Mouse (Mus musculus) G1E (cell line): ENCODE results near the gene Stard13. TPM values are rescaled to one million over a fixed set of nuclear protein-coding genes. Genes with fewer than 3 reads are reported as not detected.

Experiments
- ATAC-seq: 2 replicates; pipeline ENCODE4 v1.8.0; 2016; ENCODE audit warnings: mild to moderate bottlenecking; ENCODE audit not compliant: insufficient number of reproducible peaks, poor library complexity, low FRiP score, severe bottlenecking; ENCODE audit errors: extremely low read depth
- DNase-seq: peaks from one replicate; pipeline ENCODE4 v3.0.0; 2012; ENCODE audit warnings: low spot score
- H3K27me3 ChIP-seq: 2 replicates; pipeline ENCODE4 v1.6.1; 2012; ENCODE audit warnings: mild to moderate bottlenecking, low read length, inconsistent platforms; ENCODE audit not compliant: insufficient read depth
- H3K36me3 ChIP-seq: replicated peaks from 2 replicates; pipeline ENCODE3; 2012; ENCODE audit warnings: mild to moderate bottlenecking, inconsistent platforms
- H3K4me1 ChIP-seq: 2 replicates; pipeline ENCODE4 v1.6.1; 2012; ENCODE audit warnings: low read depth, low read length, inconsistent platforms, mixed read lengths; ENCODE audit not compliant: insufficient read depth
- H3K4me3 ChIP-seq: 2 replicates; pipeline ENCODE4 v1.5.1; 2012; ENCODE audit warnings: low read depth, mild to moderate bottlenecking, inconsistent platforms, low read length, moderate library complexity, mixed read lengths
- H3K9me3 ChIP-seq: replicated peaks from 2 replicates; pipeline ENCODE4 v1.6.1; 2012; ENCODE audit warnings: inconsistent platforms
- CTCF ChIP-seq: IDR thresholded peaks from 2 replicates; pipeline ENCODE4 v1.5.1; 2012; ENCODE audit warnings: low read depth, low read length, inconsistent platforms, mixed read lengths
- GATA1 ChIP-seq: IDR thresholded peaks from 2 replicates; pipeline ENCODE4 v1.6.1; 2012; ENCODE audit warnings: borderline replicate concordance, low read length, inconsistent platforms, mixed read lengths
- GATA2 ChIP-seq: IDR thresholded peaks from 2 replicates; pipeline ENCODE4 v1.6.1; 2012; ENCODE audit warnings: low read depth, low read length, inconsistent platforms, borderline replicate concordance
- POLR2AphosphoS5 ChIP-seq: IDR thresholded peaks from 2 replicates; pipeline ENCODE4 v1.6.1; 2012; ENCODE audit warnings: low read depth, low read length, inconsistent platforms; ENCODE audit not compliant: insufficient replicate concordance
- TAL1 ChIP-seq: conservative IDR thresholded peaks from 2 replicates; pipeline ENCODE4 v1.6.1; 2012; ENCODE audit warnings: low read depth, low read length, inconsistent platforms, mixed read lengths
- polyA plus RNA-seq: library from polyadenylated mRNA; stranded (reverse); fragments of >175 nt; gene quantifications from 2 replicates; pipeline ENCODE4 v1.2.3, GENCODE M21; 2012
- total RNA-seq, 2 experiments: library from RNA; stranded (forward) in 1 of 2; stranded (reverse) in 1 of 2; fragments of 200-1000 nt in 1 of 2; fragments of >200 nt in 1 of 2; fragmentation: Nextera tagmentation in 1 of 2; gene quantifications; 2 replicates each; pipeline ENCODE4 v1.2.3; 2014 to 2017

The Stard13 gene
- total and polyA plus RNA-seq, 3 experiments: 0.05 TPM; not detected in 2

DNA sequence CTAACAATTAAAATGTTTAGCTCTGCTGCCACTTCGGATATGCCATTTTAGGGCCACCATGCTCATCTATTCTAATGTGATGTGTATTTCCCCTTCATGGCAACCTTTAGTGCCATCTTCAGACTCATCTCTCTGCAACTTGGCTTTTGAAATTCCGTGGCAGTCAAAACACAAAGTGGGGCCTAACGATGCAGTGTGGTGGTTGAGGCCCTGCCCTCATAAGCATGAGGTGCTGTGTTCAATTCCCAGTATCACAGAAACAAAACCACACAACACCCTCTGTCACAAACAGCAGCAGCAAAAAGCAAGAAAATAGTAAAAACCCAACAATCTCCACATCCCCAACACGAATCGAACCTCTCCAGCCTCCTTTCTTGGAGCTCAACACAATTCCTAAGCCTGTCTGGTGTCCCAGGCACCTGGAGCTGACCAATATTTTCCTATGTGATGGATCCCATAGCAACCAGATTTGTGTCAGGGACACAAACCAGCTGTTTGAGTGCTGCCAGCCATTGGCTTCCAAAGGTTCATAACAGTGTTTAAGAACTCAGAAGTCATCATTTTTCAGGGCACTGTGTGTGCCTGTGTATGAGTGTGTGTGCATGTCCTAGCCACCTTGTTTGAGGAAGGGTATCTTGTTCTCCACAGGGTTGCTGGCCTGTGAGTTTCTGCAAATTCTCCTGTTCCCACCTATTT, 117.3 kb downstream of the Stard13 start:
- H3K36me3 ChIP-seq: no peaks in the 10 kb centered on the region
- DNase-seq (no peak), ATAC-seq (no peak)

GRCm38 (mm10) chr5:151112743-151113142, 120.9 kb downstream of the Stard13 start:
- H3K36me3 ChIP-seq: no peaks in the 10 kb centered on the region
- DNase-seq (no peak), ATAC-seq (no peak)
- TF ChIP-seq GATA2 (no peak), CTCF (no peak), TAL1 (no peak), GATA1 (no peak), POLR2AphosphoS5 (no peak)
- no peaks in the 10 kb centered on the region for H3K27me3 ChIP-seq
- H3K9me3 ChIP-seq: peaks cover 18% of the 10 kb centered on the region
- no peak overlapping the region for H3K4me3 ChIP-seq
- H3K4me1 ChIP-seq: no peaks in the 10 kb centered on the region

More for the DNA sequence above, 117.3 kb downstream of the Stard13 start:
- TF ChIP-seq POLR2AphosphoS5: no peak
- no peak for TF ChIP-seq GATA2
- no peak for TF ChIP-seq CTCF
- no peak for TF ChIP-seq TAL1
- H3K4me3 ChIP-seq: no peak overlapping the region
- H3K4me1 ChIP-seq: no peaks in the 10 kb centered on the region
- H3K27me3 ChIP-seq: no peaks in the 10 kb centered on the region
- peaks cover 11% of the 10 kb centered on the region for H3K9me3 ChIP-seq

DNA sequence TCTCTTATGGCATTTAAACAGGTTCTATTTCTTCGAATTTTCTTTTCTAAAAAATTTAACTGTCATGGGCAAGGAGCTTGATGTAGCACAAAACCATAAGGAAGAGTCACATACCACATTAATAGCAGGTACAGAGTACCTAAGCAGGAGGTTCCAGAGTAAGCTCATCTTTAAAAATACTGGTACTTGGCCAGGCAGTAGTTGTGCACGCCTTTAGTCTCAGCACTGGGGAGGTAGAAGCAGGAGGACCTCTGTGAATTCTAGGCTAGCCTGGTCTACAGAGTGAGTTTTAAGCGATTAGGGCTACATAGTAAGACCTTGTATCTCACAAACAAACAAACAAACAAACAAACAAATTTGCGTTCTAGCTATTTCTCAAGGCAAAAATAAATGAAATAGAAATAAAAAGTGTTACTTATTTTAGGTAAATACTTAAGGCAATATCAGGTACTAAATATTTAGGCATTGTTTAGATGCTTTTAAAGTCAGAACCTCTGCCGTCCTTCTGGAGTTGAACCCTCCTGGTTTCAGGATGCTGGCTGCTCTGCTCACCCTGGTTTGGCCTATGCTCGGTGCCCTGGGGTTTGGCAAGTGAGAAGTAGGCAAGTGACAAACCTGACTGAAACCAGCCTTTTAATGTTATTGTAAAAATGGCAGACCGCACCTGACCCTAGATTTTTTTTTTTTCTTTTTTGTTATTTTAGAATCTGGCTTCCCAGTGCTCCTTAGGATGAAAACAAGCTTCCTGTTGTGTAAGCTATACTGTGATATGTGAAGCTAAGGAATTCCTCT, 122.4 kb downstream of the Stard13 start:
- H3K27me3 ChIP-seq: no peaks in the 10 kb centered on the region
- no peaks in the 10 kb centered on the region for H3K4me1 ChIP-seq
- no peaks in the 10 kb centered on the region for H3K36me3 ChIP-seq
- TF ChIP-seq POLR2AphosphoS5: no peak
- no peak for TF ChIP-seq GATA2
- no peak for TF ChIP-seq CTCF
- peaks cover 22% of the 10 kb centered on the region for H3K9me3 ChIP-seq
- no peak overlapping the region for H3K4me3 ChIP-seq
- DNase-seq (no peak), ATAC-seq (no peak)

- TF ChIP-seq GATA2 (no peak), GATA1 (no peak), TAL1 (no peak), CTCF (no peak), POLR2AphosphoS5 (no peak)
- no peak for ATAC-seq
- H3K4me1 ChIP-seq: no peaks in the 10 kb centered on the region
- peaks cover 19% of the 10 kb centered on the region for H3K9me3 ChIP-seq
- no peaks in the 10 kb centered on the region for H3K36me3 ChIP-seq
- no peak overlapping the region for H3K4me3 ChIP-seq
- no peak for DNase-seq
- H3K27me3 ChIP-seq: no peaks in the 10 kb centered on the region
These were observed 123.2 kb downstream of the Stard13 start for GRCm38 (mm10) chr5:151110461-151110908.

DNA sequence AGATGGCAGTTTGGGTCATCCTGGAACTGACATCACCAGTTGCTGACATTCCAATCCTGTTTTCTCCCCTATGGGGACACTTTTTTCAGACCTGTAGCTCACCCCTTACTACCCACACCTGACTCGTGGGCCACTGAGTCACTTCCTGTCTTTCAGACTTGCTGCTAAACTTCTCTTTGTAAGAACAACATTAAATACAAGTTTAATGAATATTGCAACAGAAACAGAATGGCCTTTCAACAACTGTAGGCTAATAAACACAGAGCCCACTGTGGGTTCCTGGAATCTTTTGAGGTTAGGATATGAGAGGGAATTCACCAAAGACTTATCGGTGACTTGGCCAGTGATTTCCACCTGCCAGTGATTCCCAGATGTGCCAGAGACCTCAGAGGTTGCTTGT, 123.8 kb downstream of the Stard13 start:
- ATAC-seq: no peak
- Histone ChIP-seq H3K27me3 (no peaks in the 10 kb centered on the region), H3K36me3 (no peaks in the 10 kb centered on the region), H3K4me3 (no peak overlapping the region), H3K4me1 (no peaks in the 10 kb centered on the region), H3K9me3 (peaks cover 19% of the 10 kb centered on the region)
- DNase-seq: no peak
- TF ChIP-seq CTCF: no peak
- no peak for TF ChIP-seq POLR2AphosphoS5
- no peak for TF ChIP-seq GATA2
- no peak for TF ChIP-seq GATA1
- no peak for TF ChIP-seq TAL1

DNA sequence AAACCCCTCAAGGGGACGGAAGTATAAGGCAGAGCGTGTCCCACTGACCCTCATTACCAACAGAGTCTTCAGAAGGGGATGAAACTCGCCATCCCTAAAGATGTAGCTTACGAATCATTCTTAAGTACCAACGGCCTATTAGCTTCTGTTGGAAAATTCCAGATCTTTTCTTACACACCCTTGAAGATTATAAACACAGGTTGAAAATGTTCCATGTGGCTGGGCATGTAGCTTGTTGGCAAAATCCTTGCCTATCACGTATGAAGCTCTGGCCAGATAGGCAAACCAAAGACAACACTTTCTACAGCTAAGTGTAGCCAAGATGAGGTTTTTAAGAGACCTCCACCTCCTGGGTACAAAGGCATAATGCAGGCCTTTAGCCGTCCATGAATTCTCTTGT, 124.7 kb downstream of the Stard13 start:
- H3K4me3 ChIP-seq: no peak overlapping the region
- no peaks in the 10 kb centered on the region for H3K27me3 ChIP-seq
- peaks cover 16% of the 10 kb centered on the region for H3K9me3 ChIP-seq
- TF ChIP-seq GATA2 (no peak), GATA1 (no peak), CTCF (no peak), TAL1 (no peak), POLR2AphosphoS5 (no peak)
- DNase-seq (no peak), ATAC-seq (no peak)
- H3K36me3 ChIP-seq: no peaks in the 10 kb centered on the region
- no peaks in the 10 kb centered on the region for H3K4me1 ChIP-seq
